Mouse (Mus musculus) forebrain, embryonic 11.5 days (tissue): ENCODE results near the gene 1700021F07Rik. TPM values are rescaled to one million over a fixed set of nuclear protein-coding genes. Genes with fewer than 3 reads are reported as not detected.

Source experiments
- ATAC-seq: fragments of 200-750 bp; cut with Nextera tagmentation; replicated peaks from 2 replicates; pipeline ENCODE4 v1.8.0; 2017; ENCODE audit warnings: moderate TSS enrichment; ENCODE audit not compliant: low FRiP score
- DNase-seq: peaks from one replicate; pipeline ENCODE4 v3.0.0-alpha.2; 2017; ENCODE audit warnings: low spot score
- H3K27ac ChIP-seq: fragments of 300-500 bp; sonication (generic); 2 replicates; pipeline ENCODE4 v1.5.1; 2014; ENCODE audit warnings: low read depth, low read length
- H3K27me3 ChIP-seq: fragments of 300-500 bp; sonication (generic); 2 replicates; pipeline ENCODE4 v1.6.1; 2014; ENCODE audit warnings: mild to moderate bottlenecking, low read length, mixed read lengths; ENCODE audit not compliant: control insufficient read depth, insufficient read depth
- H3K36me3 ChIP-seq: fragments of 300-500 bp; sonication (generic); 2 replicates; pipeline ENCODE4 v1.6.1; 2014; ENCODE audit warnings: mild to moderate bottlenecking, low read length, moderate library complexity, mixed read lengths; ENCODE audit not compliant: control insufficient read depth, insufficient read depth
- H3K4me1 ChIP-seq: fragments of 300-500 bp; sonication (generic); replicated peaks from 2 replicates; pipeline ENCODE4 v1.6.1; 2014; ENCODE audit warnings: low read length, mixed read lengths; ENCODE audit not compliant: control insufficient read depth, insufficient read depth
- H3K4me2 ChIP-seq: fragments of 300-500 bp; sonication (generic); 2 replicates; pipeline ENCODE4 v1.6.1; 2014; ENCODE audit warnings: low read depth, mild to moderate bottlenecking, low read length, moderate library complexity, mixed read lengths; ENCODE audit not compliant: severe bottlenecking
- H3K4me3 ChIP-seq: fragments of 300-500 bp; sonication (generic); 2 replicates; pipeline ENCODE4 v1.5.1; 2014; ENCODE audit warnings: low read depth, low read length
- H3K9ac ChIP-seq: fragments of 300-500 bp; sonication (generic); 2 replicates; pipeline ENCODE4 v1.6.1; 2014; ENCODE audit warnings: low read length
- H3K9me3 ChIP-seq: fragments of 300-500 bp; sonication (generic); 2 replicates; pipeline ENCODE4 v1.6.1; 2016; ENCODE audit warnings: low read length, mixed read lengths; ENCODE audit not compliant: control insufficient read depth
- WGBS: fragments of 180-500 bp; shearing (Covaris S2); extraction: QIAGEN DNeasy Blood & Tissue Kit; methylation state at CpG from one replicate; pipeline ENCODE4 v1.1.7; 2014; 5-methylcytosine and 5-hydroxymethylcytosine counted together
- polyA plus RNA-seq: library from polyadenylated mRNA; unstranded; fragments of >200 nt; fragmentation: Nextera tagmentation; extraction: Ambion mirVana; gene quantifications from 2 replicates; pipeline ENCODE4 v1.2.1, GENCODE M21; 2014

Gene 1700021F07Rik
- polyA plus RNA-seq, 1 experiment from 2014 or later, result not detected

DNA sequence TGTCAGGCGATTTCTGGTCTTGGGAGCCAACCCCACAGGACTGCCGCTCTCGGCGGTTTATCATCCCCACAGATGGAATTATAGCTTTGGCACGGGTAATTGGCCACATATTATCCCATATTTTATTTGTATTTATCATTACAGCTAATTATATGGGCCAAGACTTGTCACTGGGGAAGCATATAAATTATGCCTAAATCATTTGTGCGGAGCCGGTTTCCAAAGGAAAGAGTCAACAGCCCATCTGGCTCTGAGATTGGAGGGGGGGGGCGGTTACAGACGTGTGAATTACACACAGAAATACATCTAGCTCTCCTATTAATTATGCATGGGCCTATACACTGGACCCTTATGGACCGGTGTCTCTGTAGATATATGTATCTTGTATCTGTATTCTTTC lies 26.9 kb downstream of the 1700021F07Rik start:
- DNase-seq (no peak), ATAC-seq (no peak)
- no peak overlapping the region for H3K4me3 ChIP-seq
- no peak overlapping the region for H3K27ac ChIP-seq
- no peaks in the 10 kb centered on the region for H3K27me3 ChIP-seq
- H3K4me2 ChIP-seq, result no peak overlapping the region
- WGBS, result 92% methylated on average over 10 of the region's 10 CpGs
- H3K9ac ChIP-seq, result no peak overlapping the region
- no peaks in the 10 kb centered on the region for H3K9me3 ChIP-seq
- H3K36me3 ChIP-seq, result no peaks in the 10 kb centered on the region
- H3K4me1 ChIP-seq, result no peaks in the 10 kb centered on the region

- H3K4me3 ChIP-seq, result no peak overlapping the region
- ATAC-seq (no peak), DNase-seq (no peak)
- no peak overlapping the region for H3K9ac ChIP-seq
- H3K9me3 ChIP-seq, result no peaks in the 10 kb centered on the region
- no peak overlapping the region for H3K27ac ChIP-seq
- WGBS, result 75% methylated on average over 6 of the region's 6 CpGs
- no peaks in the 10 kb centered on the region for H3K27me3 ChIP-seq
- H3K4me1 ChIP-seq, result no peaks in the 10 kb centered on the region
- no peaks in the 10 kb centered on the region for H3K36me3 ChIP-seq
- no peak overlapping the region for H3K4me2 ChIP-seq
Observed at GRCm38 (mm10) chr2:173550681-173551080, 28.3 kb downstream of the 1700021F07Rik start.

- Histone ChIP-seq H3K4me1 (no peaks in the 10 kb centered on the region), H3K4me3 (no peak overlapping the region), H3K4me2 (no peak overlapping the region), H3K36me3 (no peaks in the 10 kb centered on the region), H3K9ac (no peak overlapping the region), H3K9me3 (no peaks in the 10 kb centered on the region), H3K27ac (no peak overlapping the region), H3K27me3 (no peaks in the 10 kb centered on the region)
- ATAC-seq (peak; percentile 65; the same call in 1 of the 2 replicates), DNase-seq (no peak)
- WGBS, result 48% methylated on average over 9 of the region's 9 CpGs
Observed at GRCm38 (mm10) chr2:173553863-173554262, 31.5 kb downstream of the 1700021F07Rik start.

DNA sequence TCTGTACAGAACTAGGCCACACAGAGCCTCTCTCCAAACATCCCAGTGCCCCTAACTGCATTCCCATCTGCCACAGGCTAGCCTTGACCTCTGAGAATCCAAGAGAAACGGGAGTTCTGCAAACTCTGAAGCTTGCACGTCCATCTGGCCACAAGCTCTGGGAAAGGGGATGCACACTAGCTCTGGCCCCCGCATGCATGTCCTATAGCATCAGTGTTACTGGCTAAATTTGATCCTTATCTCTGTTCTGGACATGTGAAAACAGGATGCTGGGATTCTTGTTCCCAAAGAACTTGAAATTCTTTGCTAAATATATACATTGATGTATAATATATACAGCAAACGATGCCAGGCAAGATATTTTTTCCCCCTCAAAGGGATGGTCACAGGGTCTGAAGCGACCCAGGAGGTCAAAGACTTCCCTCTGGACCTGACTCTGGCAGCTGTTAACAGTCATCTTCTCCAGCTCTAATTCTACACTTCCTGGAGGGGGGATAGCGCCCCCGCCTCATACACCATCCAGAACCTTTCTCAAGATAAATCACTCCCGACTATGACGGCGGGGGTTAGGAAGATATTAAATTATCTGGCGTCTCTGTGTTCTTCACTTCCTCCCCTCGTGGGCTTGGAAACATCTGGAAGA lies 36.5 kb downstream of the 1700021F07Rik start:
- Histone ChIP-seq H3K9ac (no peak overlapping the region), H3K27ac (no peak overlapping the region), H3K4me2 (no peak overlapping the region), H3K36me3 (no peaks in the 10 kb centered on the region), H3K4me3 (no peak overlapping the region), H3K9me3 (no peaks in the 10 kb centered on the region), H3K4me1 (no peaks in the 10 kb centered on the region), H3K27me3 (no peaks in the 10 kb centered on the region)
- ATAC-seq (no peak), DNase-seq (no peak)
- WGBS, result 84% methylated on average over 12 of the region's 12 CpGs

GRCm38 (mm10) chr2:173561851-173562442 lies 39.6 kb downstream of the 1700021F07Rik start:
- Histone ChIP-seq H3K27ac (no peak overlapping the region), H3K4me1 (no peaks in the 10 kb centered on the region), H3K27me3 (no peaks in the 10 kb centered on the region), H3K4me3 (no peak overlapping the region), H3K4me2 (no peak overlapping the region), H3K9me3 (no peaks in the 10 kb centered on the region), H3K36me3 (no peaks in the 10 kb centered on the region), H3K9ac (no peak overlapping the region)
- peak; percentile 78 for DNase-seq
- 43% methylated on average over 5 of the region's 5 CpGs for WGBS
- peak; percentile 59; the same call in 1 of the 2 replicates for ATAC-seq

DNA sequence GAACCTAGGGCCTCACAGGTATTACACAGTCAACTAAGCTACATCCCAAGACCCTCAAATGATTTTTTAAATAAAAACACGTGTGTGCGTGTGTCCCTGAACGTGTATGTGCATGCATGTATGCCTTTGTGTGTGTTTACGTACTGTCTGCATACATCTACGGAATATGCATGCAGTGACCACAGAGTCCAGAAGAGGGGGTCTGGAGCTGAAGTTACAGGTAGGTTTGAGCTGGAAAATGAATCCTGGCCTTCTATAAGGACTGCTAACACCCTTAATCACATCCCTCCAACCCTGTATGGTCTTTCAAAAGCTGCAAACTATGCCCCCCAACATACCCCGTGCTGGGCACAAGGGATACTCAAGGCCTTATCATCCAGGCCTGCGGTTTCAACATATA lies 41.0 kb downstream of the 1700021F07Rik start:
- no peak for DNase-seq

DNA sequence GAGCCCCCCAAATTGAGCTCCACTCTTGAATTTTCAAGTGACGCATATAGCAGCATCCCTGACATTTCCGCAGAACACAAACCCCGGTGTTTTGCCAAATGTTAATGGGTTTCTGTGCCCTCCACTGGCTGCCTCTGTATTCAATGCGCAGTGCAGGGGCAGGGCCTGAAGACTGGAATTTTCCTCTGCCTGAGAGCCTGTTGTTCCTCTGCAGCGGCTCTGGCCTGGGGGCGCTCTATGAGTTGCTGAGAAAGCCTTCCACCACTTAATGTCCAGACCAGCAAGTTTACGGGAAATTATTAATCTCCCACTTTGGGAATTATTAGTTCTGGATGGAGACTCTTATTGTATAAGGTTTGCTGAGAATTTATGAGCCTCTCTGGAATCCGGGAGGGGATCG lies 41.8 kb downstream of the 1700021F07Rik start:
- Histone ChIP-seq H3K27me3 (no peaks in the 10 kb centered on the region), H3K4me3 (no peak overlapping the region), H3K9me3 (no peaks in the 10 kb centered on the region), H3K27ac (no peak overlapping the region), H3K4me1 (no peaks in the 10 kb centered on the region), H3K9ac (no peak overlapping the region), H3K36me3 (no peaks in the 10 kb centered on the region), H3K4me2 (no peak overlapping the region)
- DNase-seq (no peak), ATAC-seq (no peak)
- WGBS, result 70% methylated on average over 9 of the region's 9 CpGs

More for the DNA sequence above, 41.0 kb downstream of the 1700021F07Rik start:
- H3K27ac ChIP-seq, result no peak overlapping the region
- no peak for ATAC-seq
- no peaks in the 10 kb centered on the region for H3K27me3 ChIP-seq
- no peak overlapping the region for H3K4me3 ChIP-seq
- no peaks in the 10 kb centered on the region for H3K36me3 ChIP-seq
- H3K9ac ChIP-seq, result no peak overlapping the region
- H3K9me3 ChIP-seq, result no peaks in the 10 kb centered on the region
- H3K4me2 ChIP-seq, result no peak overlapping the region
- 77% methylated on average over 7 of the region's 7 CpGs for WGBS
- no peaks in the 10 kb centered on the region for H3K4me1 ChIP-seq
